Mouse (Mus musculus) liver, postnatal 0 days (tissue): ENCODE results near the gene Coro2b.

Source experiments
- CTCF ChIP-seq: sonication (generic); IDR thresholded peaks from 2 replicates; pipeline ENCODE4 v1.5.1; 2016; ENCODE audit warnings: antibody characterized with exemption, low read depth
- EP300 ChIP-seq: IDR thresholded peaks from 2 replicates; pipeline ENCODE4 v1.6.1; 2016; ENCODE audit warnings: antibody characterized with exemption, low read depth, mild to moderate bottlenecking

GRCm38 (mm10) chr9:62519787-62520503 lies 16.9 kb downstream of the Coro2b start:
- TF ChIP-seq CTCF (no peak), EP300 (no peak)
